Mouse (Mus musculus): ENCODE measurements around the gene Uggt1.

DNA sequence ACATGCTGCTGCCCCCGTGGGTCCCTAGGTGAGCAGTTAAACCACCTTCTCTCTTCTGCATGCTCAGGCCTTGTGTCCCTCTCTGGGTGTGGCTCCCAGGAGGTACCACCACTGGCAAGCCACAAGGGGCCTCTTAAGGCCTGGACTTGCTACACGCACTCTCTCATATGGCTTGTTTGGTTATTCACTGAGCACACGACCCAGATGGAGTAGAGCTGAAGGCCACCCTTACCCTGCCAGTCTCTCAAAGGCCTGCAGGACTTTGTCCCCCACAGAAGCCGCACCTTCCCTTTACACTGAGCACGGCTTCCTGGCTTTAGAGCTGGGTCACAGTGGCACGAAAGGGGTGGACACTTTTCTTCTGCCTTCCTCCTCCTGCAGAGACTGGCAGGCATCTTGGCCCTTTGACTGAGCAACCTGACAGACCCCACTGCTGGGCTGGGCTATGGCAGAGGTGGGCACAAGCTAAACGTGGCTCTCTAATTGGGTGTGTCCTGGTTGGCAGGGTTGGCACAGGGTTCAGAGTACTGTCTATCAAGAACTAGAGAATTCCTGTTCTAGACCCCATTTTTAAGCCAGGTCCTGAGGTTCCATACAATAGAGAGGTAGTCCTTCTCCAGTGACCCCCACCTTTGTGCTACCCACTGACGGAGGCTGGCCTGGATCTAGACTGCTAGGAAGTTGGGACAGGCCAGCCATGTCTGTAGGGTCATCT lies 27.2 kb upstream of the Uggt1 start:
- TF ChIP-seq CTCF (IDR thresholded peaks at IDR 0.05; ENCODE audit: extremely low read depth, insufficient read depth, insufficient read length, insufficient replicate concordance) (no peak), POLR2A (IDR thresholded peaks at IDR 0.05; ENCODE audit: low read depth, low read length) (no peak)
